Mouse (Mus musculus) left cerebral cortex, postnatal 36 days (tissue): ENCODE measurements around the gene Tgm1. TPM values are rescaled to one million over a fixed set of nuclear protein-coding genes. Genes with fewer than 3 reads are reported as not detected.

Source experiments
- DNase-seq, 2 experiments: peaks; one replicate each; pipeline ENCODE4 v3.0.0; 2021 to 2022; ENCODE audit warnings: low spot score in 2 of 2, mixed read lengths in 1 of 2
- intact Hi-C: fragments of 180-260 bp; cut with DNase I; formaldehyde crosslinking; loops from one replicate; pipeline ENCODE4 v1.15.1; 2025
- total RNA-seq, 2 experiments: library from RNA; stranded (reverse); gene quantifications; 2 replicates each; pipeline ENCODE4 v1.2.3; 2021

Gene Tgm1
- total RNA-seq, 2 experiments from 2014 or later, result not detected

- DNase-seq, result no peak
- intact Hi-C loops, result no loop called here
Measured at GRCm38 (mm10) chr14:55727889-55728685, 14.4 kb upstream of the Tgm1 start.

DNA sequence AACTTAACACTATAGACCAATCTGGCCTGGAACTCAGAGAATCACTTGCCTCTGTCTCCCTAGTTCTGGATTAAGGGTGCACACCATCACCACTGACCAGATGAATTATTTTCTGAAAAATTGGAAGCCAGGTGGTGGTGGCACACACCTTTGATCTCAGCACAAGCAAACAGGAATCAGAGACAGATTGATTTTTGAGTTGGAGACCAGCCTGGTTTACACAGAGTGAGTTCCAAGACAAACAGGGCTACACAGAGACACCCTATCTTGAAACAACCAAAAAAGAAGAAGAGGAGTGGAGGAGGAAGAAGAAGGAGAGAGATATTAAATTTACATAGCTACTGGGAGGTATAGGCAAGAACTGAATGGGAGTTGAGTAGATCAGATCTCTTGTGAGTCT lies 12.5 kb upstream of the Tgm1 start:
- DNase-seq, result no peak
- intact Hi-C loops, result no loop called here

- intact Hi-C loops, result no loop called here
- DNase-seq, result no peak
Measured at GRCm38 (mm10) chr14:55724411-55724871, 10.7 kb upstream of the Tgm1 start.

- DNase-seq, result no peak
- intact Hi-C loops, result loop anchor here (2.0 kb wide), 1 partner anchor 41 kb away; no protein-coding TSS in a partner anchor
Measured at GRCm38 (mm10) chr14:55723433-55723832, 9.7 kb upstream of the Tgm1 start.

DNA sequence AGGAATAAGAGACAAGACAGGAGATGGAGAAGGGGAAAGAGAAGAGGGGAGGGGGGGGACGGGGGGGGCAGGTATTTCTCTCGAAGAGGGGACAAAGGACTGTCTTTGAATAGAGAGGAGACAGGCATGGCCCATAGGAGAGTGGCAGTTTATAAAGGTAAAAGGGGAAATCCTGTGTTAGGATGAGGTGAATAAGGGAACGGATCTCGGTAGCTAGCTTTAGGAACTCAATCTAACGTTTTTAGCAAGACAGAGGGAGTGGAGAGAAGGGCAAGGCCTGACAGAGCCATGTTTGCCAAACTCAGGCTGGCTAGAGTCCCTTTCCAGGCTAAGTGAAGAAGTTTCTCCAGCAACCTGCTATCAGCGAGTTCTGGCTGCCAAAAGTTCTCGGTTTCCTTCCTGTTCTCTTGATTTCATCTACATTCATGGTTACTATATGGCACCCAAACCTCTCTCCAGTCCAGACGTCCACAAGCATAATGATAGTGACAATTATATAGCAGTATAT lies 8.8 kb upstream of the Tgm1 start:
- intact Hi-C loops, result loop anchor here (2.0 kb wide), 1 partner anchor 40 kb away; no protein-coding TSS in a partner anchor
- no peak for DNase-seq

- DNase-seq, result peak; percentile 88 to 92
Measured at GRCm38 (mm10) chr14:55721700-55722437, 8.1 kb upstream of the Tgm1 start, which contains the start of gene Rabggta. TSS of gene Rabggta (minus strand) at chr14:55722263.

DNA sequence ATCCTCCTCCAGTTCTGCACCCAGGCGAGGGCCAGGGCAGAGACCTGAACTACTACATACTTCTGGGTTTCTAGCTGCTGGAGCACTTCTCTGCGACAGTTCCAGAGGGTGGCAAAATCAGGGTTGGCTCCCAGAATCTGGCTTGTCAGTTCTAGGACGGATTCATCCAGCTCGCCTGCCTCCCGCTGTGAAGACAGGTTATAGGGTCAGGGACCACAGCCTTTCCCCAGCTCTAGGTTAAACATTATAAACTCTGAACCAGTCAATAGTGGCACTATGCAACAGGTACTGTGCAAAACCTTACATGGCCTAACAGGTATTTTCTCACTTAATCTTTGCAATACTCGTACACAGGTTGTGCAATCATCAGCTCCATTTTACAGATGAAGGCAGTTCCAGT lies 7.3 kb upstream of the Tgm1 start:
- DNase-seq, result no peak
- intact Hi-C loops, result no loop called here

More at GRCm38 (mm10) chr14:55721700-55722437, 8.1 kb upstream of the Tgm1 start, which contains the start of gene Rabggta:
- intact Hi-C loops, result loop anchor here (2.0 kb wide), 1 partner anchor 39 kb away; no protein-coding TSS in a partner anchor

DNA sequence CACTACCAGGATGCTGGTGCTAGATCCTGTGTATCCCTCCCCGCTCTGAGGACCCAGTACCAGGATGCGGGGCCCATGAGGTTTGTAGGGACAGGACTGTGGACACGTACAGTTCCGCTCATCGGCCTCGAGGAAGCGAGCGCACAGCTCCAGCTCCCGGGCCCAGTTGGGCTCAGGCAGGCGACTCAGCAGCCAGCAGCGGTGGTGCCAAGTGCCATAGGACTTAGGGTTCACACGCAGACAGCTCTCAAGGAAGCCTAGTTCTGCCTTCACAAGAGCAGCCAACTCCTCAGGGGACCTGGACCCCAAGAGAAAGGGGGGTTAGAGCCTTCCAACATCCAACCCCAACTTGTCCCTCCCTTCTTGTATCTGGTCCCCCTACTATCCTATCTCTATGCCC lies 6.9 kb upstream of the Tgm1 start:
- intact Hi-C loops, result no loop called here
- DNase-seq, result no peak

DNA sequence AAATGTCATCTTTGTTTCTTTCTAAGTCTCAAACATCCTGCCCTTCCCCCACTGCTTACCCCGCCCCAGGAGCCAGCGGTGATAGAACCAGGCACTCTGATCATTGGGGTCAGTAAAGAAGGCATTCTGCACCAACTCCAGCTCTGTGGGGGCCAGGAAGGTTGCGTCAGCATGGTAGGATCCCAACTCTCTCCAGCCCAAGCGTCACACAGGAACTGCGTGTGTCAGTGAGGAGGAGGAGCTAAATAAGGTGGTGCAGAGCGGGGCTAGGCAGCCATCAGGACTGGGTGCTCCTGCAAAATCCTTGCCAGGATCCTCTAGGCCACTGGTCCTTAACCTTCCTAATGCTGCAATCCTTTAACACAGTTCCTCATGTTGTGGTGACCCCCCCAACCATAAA lies 6.0 kb upstream of the Tgm1 start:
- DNase-seq, result peak in 1 of 2 experiments; percentile 11
- intact Hi-C loops, result no loop called here

GRCm38 (mm10) chr14:55716884-55717283 lies 3.2 kb upstream of the Tgm1 start:
- intact Hi-C loops, result no loop called here
- no peak for DNase-seq

DNA sequence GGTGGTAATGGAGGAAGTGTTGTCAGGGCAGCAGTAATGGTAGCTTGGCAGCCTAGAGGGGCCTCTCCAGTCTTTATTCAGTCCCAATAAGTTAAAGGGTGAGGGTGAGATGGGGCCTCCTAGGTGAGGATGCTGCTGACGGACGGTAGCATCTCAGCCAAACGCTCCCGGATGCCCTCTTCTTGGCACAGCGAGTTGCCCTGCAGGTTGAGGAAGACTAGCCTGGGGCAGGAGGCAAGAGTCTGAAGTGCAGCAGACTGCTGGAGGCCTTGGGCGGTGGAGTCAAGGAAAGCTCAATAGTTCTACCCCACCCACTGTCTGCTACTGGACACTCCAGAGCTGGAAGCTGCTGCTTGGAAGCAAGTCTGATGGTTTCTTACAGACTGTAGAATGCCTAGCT lies 2.5 kb upstream of the Tgm1 start:
- no peak for DNase-seq
- intact Hi-C loops, result no loop called here

GRCm38 (mm10) chr14:55714893-55715292 lies 1.2 kb upstream of the Tgm1 start:
- intact Hi-C loops, result no loop called here
- DNase-seq, result no peak

- no peak for DNase-seq
- intact Hi-C loops, result no loop called here
Measured at GRCm38 (mm10) chr14:55713007-55713728, 558 bp downstream of the Tgm1 start.

DNA sequence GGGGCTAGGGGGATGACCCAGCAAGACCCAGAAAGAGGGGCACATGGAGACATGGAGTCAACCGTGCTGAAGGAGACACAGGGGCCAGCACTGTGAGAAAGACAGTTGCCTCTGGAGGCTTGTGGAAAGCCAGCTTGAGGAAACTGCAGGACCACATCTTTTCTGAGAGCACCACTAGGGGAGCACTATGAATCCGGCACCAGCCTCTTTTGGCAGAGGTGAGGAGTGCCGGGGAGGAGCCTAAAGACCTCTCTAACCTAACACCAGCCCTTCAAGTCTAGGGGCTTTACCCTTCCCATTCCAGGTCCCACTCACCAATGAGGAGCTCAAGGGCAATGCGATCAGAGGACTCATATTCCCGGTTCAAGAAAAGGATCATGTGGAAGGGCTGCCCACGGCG lies 1.9 kb downstream of the Tgm1 start:
- intact Hi-C loops, result no loop called here
- DNase-seq, result no peak

GRCm38 (mm10) chr14:55709509-55709908 lies 4.2 kb downstream of the Tgm1 start:
- no peak for DNase-seq
- intact Hi-C loops, result no loop called here

- DNase-seq, result no peak
- intact Hi-C loops, result no loop called here
Measured at GRCm38 (mm10) chr14:55707397-55707796, 6.3 kb downstream of the Tgm1 start.

DNA sequence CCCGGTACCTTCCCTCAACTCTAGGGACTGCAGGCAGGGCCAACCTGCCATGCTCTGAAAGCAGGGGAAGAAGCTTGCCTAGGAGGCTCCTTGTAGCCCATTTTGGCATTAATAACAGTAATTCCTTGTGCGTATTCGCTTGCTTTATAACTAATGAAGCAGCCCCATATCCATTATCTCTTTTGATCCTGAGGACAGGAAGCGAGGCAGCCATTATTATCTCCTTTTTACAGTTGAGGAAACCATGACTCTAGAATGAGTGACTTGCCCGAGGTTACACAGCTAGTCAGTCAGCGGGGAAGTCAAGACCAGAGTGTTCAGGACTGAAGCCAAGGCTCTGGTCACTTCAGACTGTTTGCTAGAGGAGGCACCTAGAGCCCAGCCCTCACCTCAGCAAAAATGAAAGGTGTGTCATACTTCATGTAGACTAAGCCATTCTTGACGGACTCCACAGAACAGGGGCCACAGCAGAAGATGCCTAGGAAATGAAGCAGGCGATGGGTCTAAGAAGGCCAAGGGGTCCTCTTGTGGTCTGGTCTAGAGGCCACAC lies 7.6 kb downstream of the Tgm1 start:
- intact Hi-C loops, result no loop called here

GRCm38 (mm10) chr14:55702761-55703160 lies 11.0 kb downstream of the Tgm1 start:
- intact Hi-C loops, result no loop called here
- DNase-seq, result no peak

More for the DNA sequence above, 7.6 kb downstream of the Tgm1 start:
- no peak for DNase-seq

GRCm38 (mm10) chr14:55701131-55701530 lies 12.6 kb downstream of the Tgm1 start:
- intact Hi-C loops, result no loop called here
- DNase-seq, result no peak
